Mouse (Mus musculus): ENCODE data around the gene Hist1h4f. TPM values are rescaled to one million over a fixed set of nuclear protein-coding genes. Genes with fewer than 3 reads are reported as not detected.
"Not testable (repeated sequence)": the region's sequence is repeated elsewhere in the genome, so short reads cannot be mapped to it uniquely, and the experiment has no call there.

The Hist1h4f gene
- polyA plus RNA-seq, 1 experiment from 2014 or later, result 1.7 TPM

DNA sequence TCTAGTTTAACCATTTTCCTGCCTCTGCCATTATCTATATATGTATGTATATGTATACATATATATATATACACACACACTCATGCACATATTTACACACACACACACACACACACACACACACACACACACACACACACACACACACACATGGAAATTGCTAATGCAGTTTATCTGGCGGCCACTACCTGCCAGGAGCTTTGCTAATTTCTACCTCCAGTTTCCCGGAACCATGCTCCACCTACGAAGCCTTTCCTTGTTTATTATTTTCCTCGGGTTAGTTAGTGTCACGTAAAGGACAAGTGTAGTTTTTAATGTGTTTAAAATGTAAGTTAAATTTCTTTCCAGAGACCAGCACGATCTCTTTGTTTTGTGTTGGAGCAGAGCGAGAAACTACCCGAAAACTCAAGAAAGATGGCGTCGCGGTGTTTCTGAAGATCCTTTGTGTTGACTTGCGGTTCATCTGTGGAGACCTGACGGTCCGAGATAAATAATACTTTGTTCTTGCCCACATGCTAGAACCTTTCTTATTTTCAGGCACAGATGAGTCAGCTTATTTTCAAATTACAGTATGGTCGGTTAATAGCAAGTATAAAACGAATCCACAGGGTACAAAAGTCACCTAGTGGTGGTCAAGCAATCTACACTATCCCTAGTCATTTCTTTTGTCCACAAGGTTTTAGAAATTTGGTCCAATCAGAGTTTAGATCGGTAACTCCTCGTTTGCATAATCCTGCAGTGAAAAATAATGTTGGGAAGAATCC lies 11.4 kb upstream of the Hist1h4f start:
- no peaks in the 10 kb centered on the region for H3K27me3 ChIP-seq
- H3K4me2 ChIP-seq (replicated peaks), result peak overlapping the region; percentile 61
- peak overlapping the region; percentile 96 for H3K27ac ChIP-seq (replicated peaks)
- no peaks in the 10 kb centered on the region for H3K4me1 ChIP-seq
- WGBS, result 2% methylated on average over 18 of the region's 18 CpGs
- peak overlapping the region; percentile 52 for H3K4me3 ChIP-seq (replicated peaks)
- ATAC-seq (ENCODE audit: insufficient number of reproducible peaks, low FRiP score, low TSS enrichment, low read depth), result 0 out of 2 replicates have a peak, but pooled peaks have one; percentile 34
- peak overlapping the region; percentile 40; the same call in 1 of the 2 replicates for H3K9ac ChIP-seq
- no peaks in the 10 kb centered on the region for H3K9me3 ChIP-seq (replicated peaks)
- no peaks in the 10 kb centered on the region for H3K36me3 ChIP-seq

DNA sequence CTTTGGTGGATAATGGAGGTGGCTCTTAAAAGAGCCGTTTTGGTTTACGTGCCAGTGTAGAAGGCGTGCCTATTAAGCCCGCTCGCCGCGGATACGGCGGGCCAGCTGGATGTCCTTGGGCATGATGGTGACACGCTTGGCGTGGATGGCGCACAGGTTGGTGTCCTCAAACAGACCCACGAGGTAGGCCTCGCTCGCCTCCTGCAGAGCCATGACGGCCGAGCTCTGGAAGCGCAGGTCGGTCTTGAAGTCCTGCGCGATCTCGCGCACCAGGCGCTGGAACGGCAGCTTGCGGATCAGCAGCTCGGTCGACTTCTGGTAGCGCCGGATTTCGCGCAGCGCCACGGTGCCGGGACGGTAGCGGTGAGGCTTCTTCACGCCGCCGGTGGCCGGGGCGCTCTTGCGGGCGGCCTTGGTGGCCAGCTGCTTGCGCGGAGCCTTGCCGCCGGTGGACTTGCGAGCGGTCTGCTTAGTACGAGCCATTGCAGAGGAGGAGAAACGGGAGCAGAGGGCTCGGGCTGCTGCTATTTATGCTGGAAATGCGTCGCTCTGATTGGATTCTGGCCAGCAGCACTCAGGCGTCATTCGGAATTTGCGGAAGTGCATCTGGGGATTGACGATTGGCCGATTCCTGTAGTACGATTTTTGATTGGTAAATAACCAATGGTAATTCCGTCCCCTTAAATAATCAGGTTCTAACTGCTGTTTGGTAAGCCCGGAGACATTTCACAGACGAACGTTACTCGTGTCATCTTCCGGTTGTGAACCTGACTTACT lies 10.6 kb upstream of the Hist1h4f start, which contains the start of gene Hist1h3e:
Hist1h3e (minus strand) TSS at position 487 of the 777 bp plus-strand sequence.
- H3K4me1 ChIP-seq; H3K27me3 ChIP-seq; H3K9me3 ChIP-seq (replicated peaks); H3K36me3 ChIP-seq: not testable (repeated sequence)
- peak within 1 kb of the TSS; percentile 61 for H3K4me2 ChIP-seq (replicated peaks)
- H3K9ac ChIP-seq, result peak within 1 kb of the TSS; percentile 45
- ATAC-seq (ENCODE audit: insufficient number of reproducible peaks, low FRiP score, low TSS enrichment, low read depth), result peak; percentile 90
- H3K4me3 ChIP-seq (replicated peaks), result peak within 1 kb of the TSS; percentile 52
- under 1% methylated on average over 67 of the region's 67 CpGs for WGBS
- peak within 1 kb of the TSS; percentile 96 for H3K27ac ChIP-seq (replicated peaks)

DNA sequence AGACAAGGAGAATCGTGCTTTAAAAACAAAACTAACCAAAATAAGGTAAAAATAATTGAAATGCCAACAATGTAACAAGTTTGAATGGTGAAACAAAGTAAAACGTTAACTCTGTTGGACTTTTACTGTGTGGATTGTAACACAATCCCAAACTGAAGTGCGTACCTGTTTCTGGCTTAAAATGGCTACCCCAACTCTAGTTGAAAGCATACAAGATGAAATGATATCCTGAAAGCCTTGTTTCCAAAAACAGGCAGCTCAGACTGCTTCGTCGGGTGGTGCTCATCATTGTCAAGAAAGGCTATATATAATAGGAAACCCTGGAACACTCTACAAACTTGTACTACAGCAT lies 10.1 kb upstream of the Hist1h4f start:
- H3K9me3 ChIP-seq (replicated peaks); H3K4me1 ChIP-seq; H3K9ac ChIP-seq; ATAC-seq (ENCODE audit: insufficient number of reproducible peaks, low FRiP score, low TSS enrichment, low read depth); H3K27me3 ChIP-seq; H3K36me3 ChIP-seq: not testable (repeated sequence)
- Histone ChIP-seq H3K27ac (replicated peaks) (peak overlapping the region; percentile 96), H3K4me3 (replicated peaks) (peak overlapping the region; percentile 52), H3K4me2 (replicated peaks) (peak overlapping the region; percentile 61)
- 0% methylated on average over 2 of the region's 5 CpGs for WGBS

DNA sequence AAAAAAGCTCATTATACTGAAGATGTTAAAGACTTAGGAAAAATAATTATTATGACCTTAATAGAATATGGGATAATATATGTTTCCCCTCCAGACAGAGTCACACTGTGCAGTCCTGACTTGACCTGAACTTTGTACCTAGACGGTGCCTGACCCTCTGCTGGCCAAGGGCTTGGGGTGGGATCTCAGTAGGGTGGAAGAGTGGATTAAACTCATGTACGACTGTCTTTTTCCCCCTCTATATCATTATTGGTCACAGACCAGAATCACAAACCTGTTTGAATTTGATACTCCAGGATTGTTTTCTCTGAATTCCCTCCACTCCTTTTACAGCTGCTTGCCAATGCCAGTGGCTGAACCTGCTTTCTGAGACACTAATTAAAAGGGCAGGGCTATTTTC lies 9.3 kb upstream of the Hist1h4f start:
- H3K27ac ChIP-seq (replicated peaks), result 0 out of 2 replicates have a peak overlapping the region, but pooled peaks have one; percentile 51

DNA sequence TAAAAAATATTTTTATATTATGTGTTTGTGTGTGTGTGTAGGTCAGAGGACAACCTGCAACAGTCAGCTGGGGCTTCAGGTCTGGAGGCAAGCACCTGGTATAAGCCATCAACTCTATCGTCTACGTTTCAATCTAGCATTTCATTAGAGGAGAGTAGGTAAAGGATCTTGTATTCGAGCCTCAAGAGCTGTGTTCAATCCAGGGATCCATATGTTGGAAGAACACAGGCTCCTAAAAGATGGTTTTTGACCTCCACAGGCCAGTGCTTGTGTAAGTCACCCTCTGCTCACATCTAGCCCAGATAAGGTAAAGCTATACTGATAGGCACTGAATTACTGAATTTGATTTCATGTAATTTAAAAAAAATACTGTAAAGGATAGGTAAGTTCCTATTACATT lies 5.5 kb upstream of the Hist1h4f start:
- ATAC-seq (ENCODE audit: insufficient number of reproducible peaks, low FRiP score, low TSS enrichment, low read depth), result no peak
- H3K4me3 ChIP-seq (replicated peaks), result no peak overlapping the region
- no peaks in the 10 kb centered on the region for H3K36me3 ChIP-seq
- peaks cover 19% of the 10 kb centered on the region for H3K4me1 ChIP-seq
- no peaks in the 10 kb centered on the region for H3K27me3 ChIP-seq
- no peaks in the 10 kb centered on the region for H3K9me3 ChIP-seq (replicated peaks)
- H3K27ac ChIP-seq (replicated peaks), result peak overlapping the region; percentile 98
- H3K4me2 ChIP-seq (replicated peaks), result peak overlapping the region; percentile 93; the same call in 1 of the 2 replicates
- WGBS, result 45% methylated on average over 3 of the region's 3 CpGs
- H3K9ac ChIP-seq, result no peak overlapping the region

More for the DNA sequence above, 9.3 kb upstream of the Hist1h4f start:
- not testable (repeated sequence) for H3K4me3 ChIP-seq (replicated peaks); H3K36me3 ChIP-seq; H3K4me1 ChIP-seq; H3K9ac ChIP-seq; ATAC-seq (ENCODE audit: insufficient number of reproducible peaks, low FRiP score, low TSS enrichment, low read depth); H3K27me3 ChIP-seq; H3K9me3 ChIP-seq (replicated peaks); H3K4me2 ChIP-seq (replicated peaks)
- 14% methylated on average over 2 of the region's 2 CpGs for WGBS

DNA sequence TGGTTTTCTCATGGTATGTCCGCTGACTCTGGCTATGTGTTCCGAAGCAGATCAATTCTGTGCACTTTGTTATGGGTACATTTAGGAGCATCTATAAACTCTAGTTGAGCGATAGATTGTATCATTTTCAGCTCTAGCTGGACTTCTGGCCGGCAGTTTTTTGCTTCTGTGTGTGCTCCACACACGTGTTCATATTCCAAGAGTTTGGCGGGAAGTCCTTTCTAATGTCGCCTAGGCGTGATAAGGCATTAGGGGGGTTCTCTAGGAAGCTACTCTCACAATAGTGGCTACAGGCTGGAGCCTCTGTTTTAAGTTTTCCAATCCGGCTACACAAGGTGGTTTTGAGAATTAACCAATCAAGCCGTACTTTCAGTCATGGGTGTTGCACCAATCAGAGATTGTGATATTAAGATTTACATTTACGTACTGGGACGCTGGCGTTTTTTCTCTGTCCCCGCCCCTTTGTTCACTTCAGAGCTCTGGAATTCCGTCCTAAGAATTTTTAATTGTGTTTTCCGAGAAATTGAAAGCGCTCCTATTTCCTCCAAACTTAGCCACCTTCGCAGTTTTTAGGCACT lies 4.5 kb upstream of the Hist1h4f start:
- Histone ChIP-seq H3K27me3 (no peaks in the 10 kb centered on the region), H3K27ac (replicated peaks) (peak overlapping the region; percentile 98), H3K9me3 (replicated peaks) (no peaks in the 10 kb centered on the region), H3K36me3 (no peaks in the 10 kb centered on the region), H3K4me2 (replicated peaks) (peak overlapping the region; percentile 93), H3K4me1 (peaks cover 22% of the 10 kb centered on the region), H3K4me3 (replicated peaks) (peak overlapping the region; percentile 55), H3K9ac (peak overlapping the region; percentile 58)
- ATAC-seq (ENCODE audit: insufficient number of reproducible peaks, low FRiP score, low TSS enrichment, low read depth), result peak; percentile 77
- WGBS, result under 1% methylated on average over 18 of the region's 18 CpGs

DNA sequence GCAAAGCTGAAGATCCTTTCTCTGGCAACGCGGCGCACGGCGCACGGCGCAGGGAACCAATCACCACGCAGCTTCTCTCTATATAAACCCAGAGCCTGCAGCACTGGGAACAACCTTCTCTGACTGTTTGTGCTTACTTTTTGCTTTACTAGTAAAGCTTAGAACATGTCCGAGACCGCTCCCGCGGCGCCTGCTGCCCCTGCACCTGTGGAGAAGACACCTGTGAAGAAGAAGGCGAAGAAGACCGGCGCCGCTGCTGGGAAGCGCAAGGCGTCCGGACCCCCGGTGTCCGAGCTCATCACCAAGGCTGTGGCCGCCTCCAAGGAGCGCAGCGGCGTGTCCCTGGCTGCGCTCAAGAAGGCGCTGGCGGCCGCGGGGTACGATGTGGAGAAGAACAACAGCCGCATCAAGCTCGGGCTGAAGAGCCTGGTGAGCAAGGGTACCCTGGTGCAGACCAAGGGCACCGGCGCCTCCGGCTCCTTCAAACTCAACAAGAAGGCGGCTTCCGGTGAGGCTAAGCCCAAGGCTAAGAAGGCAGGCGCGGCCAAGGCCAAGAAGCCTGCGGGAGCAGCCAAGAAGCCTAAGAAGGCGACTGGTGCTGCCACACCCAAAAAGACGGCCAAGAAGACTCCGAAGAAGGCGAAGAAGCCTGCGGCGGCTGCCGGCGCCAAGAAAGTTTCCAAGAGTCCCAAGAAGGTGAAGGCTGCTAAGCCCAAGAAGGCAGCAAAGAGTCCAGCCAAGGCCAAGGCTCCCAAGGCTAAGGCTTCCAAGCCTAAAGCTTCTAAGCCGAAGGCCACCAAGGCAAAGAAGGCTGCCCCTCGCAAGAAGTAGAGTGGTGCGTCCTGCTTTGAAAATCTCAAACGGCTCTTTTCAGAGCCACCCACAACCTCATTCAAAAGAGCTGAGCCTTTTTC lies 3.7 kb upstream of the Hist1h4f start:
- H3K4me1 ChIP-seq, result peaks cover 27% of the 10 kb centered on the region
- peak overlapping the region; percentile 98 for H3K27ac ChIP-seq (replicated peaks)
- ATAC-seq (ENCODE audit: insufficient number of reproducible peaks, low FRiP score, low TSS enrichment, low read depth), result peak; percentile 89
- no peaks in the 10 kb centered on the region for H3K36me3 ChIP-seq
- peak overlapping the region; percentile 58 for H3K9ac ChIP-seq
- peak overlapping the region; percentile 93 for H3K4me2 ChIP-seq (replicated peaks)
- H3K27me3 ChIP-seq, result no peaks in the 10 kb centered on the region
- WGBS, result under 1% methylated on average over 54 of the region's 54 CpGs
- H3K4me3 ChIP-seq (replicated peaks), result peak overlapping the region; percentile 55
- H3K9me3 ChIP-seq (replicated peaks), result no peaks in the 10 kb centered on the region

DNA sequence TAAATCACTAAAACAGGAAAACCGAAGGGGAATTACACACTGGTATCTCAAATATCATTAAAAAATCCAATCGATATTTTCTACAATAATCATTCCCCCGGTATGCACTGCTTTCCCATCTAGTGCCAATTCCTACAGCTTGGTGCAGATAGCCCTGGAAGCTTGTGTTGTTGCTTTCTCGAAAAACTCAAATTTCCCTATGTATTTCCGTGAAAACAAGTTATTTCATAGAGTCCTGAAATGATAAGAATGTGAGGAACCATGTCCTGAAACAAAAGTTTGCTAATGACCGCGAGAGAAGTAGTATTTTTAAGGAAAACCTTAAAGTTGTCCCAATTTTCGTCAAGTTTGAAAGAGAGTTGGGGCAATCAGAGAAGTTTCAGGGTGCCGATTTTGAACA lies 2.9 kb upstream of the Hist1h4f start:
- Histone ChIP-seq H3K27ac (replicated peaks) (peak overlapping the region; percentile 98), H3K9me3 (replicated peaks) (no peaks in the 10 kb centered on the region), H3K36me3 (no peaks in the 10 kb centered on the region), H3K4me3 (replicated peaks) (peak overlapping the region; percentile 55), H3K4me2 (replicated peaks) (peak overlapping the region; percentile 93), H3K27me3 (no peaks in the 10 kb centered on the region), H3K9ac (0 out of 2 replicates have a peak overlapping the region, but pooled peaks have one; percentile 21), H3K4me1 (peaks cover 27% of the 10 kb centered on the region)
- 22% methylated on average over 9 of the region's 9 CpGs for WGBS
- no peak for ATAC-seq (ENCODE audit: insufficient number of reproducible peaks, low FRiP score, low TSS enrichment, low read depth)

DNA sequence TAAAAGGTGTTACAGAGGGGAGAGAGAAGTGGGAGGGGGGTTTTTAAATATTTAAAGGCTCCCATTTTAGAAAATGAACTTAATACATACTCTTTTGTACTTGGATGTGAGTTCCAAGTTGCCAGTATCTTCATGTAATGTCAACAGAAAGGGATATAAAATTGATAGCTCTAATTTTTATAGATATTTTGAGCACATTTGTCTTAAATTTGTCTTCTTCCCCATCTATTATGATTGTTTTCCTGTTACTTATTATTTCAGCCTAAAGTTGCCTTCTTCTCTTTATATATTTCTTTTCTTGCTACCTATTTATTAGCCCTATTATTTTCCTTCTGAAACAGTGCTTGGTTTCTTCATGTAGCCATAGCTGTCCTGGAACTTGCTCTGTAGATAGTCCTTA lies 1.5 kb upstream of the Hist1h4f start, which contains the start of gene Hist1h1d:
Hist1h1d (plus strand) TSS at position 301 of the 400 bp plus-strand sequence.
- Histone ChIP-seq H3K4me3 (replicated peaks) (no peak within 1 kb of the TSS), H3K27me3 (no peaks in the 10 kb centered on the region), H3K9me3 (replicated peaks) (no peaks in the 10 kb centered on the region), H3K27ac (replicated peaks) (peak within 1 kb of the TSS; percentile 98), H3K36me3 (no peaks in the 10 kb centered on the region), H3K4me2 (replicated peaks) (peak within 1 kb of the TSS; percentile 93; the same call in 1 of the 2 replicates), H3K9ac (no peak within 1 kb of the TSS), H3K4me1 (peaks cover 27% of the 10 kb centered on the region)
- ATAC-seq (ENCODE audit: insufficient number of reproducible peaks, low FRiP score, low TSS enrichment, low read depth), result no peak

Measured in embryonic facial prominence, embryonic 15.5 days (tissue).